Mouse (Mus musculus) kidney, adult 8-10 months (tissue): ENCODE measurements at regions not wholly inside any gene's neighbourhood (a gene's known extent, or its start where the extent isn't known, plus 50 kb on each side); places are given as distances from the start of the nearest gene placed in this dataset.
A peak's percentile ranks its signal among the peaks of the same experiment; 100 is the strongest.

ENCODE experiments used
- DNase-seq, 2 experiments: peaks; one replicate each; pipeline ENCODE4 v3.0.0; 2022

DNA sequence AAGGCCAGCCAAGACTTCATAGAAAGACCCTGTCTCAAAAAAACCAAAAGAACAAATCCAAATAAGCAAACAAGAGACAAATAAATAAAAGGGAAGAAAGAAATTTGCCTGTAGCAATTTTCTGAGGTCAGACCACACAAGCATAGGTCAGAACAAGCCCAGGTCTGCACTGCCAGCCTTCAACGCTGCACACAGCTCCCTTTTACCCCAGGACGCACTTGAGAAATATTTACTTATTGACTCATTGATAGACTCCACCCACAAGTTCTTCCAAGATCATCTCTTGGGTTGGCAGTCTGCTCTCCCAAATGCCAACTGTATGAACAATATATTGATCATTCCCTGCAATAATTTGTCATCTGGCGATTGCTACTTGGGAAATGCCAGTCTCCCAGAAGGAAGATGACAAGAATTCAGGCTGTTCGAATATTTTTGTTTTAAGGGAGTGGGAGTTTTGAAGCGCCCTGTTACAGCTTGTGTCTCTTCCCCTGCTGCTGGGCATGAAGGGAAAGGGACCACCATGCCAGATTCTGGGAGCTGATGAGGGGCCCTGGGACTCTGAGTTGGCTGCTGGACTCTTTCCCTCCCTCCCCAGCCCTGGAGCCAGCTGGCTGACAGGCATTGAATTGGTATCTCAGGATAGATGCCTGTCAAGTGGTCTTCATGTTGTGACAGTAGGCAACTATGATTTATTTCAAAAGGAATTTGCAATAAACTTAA, 102.9 kb upstream of the Tle3 start:
- no peak for DNase-seq

DNA sequence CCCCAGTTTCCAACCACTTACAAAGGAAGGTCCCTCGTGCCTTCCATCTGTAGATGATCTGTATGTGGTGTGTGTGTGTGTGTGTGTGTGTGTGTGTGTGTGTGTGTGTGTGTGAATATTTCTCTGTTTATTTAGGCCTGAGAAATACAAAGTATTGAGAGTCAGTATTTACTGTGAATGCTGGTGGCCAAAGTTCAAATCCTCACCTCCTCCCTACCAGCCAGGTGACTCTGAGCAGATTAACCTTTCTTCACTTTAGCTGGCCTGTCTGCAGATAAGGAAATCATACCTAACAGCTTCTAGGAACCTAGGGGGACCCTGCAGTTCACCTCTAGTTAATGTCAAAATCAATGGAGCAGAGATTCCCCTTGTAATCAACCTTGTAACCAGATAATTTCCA, 100.9 kb upstream of the Tle3 start:
- DNase-seq: no peak

DNA sequence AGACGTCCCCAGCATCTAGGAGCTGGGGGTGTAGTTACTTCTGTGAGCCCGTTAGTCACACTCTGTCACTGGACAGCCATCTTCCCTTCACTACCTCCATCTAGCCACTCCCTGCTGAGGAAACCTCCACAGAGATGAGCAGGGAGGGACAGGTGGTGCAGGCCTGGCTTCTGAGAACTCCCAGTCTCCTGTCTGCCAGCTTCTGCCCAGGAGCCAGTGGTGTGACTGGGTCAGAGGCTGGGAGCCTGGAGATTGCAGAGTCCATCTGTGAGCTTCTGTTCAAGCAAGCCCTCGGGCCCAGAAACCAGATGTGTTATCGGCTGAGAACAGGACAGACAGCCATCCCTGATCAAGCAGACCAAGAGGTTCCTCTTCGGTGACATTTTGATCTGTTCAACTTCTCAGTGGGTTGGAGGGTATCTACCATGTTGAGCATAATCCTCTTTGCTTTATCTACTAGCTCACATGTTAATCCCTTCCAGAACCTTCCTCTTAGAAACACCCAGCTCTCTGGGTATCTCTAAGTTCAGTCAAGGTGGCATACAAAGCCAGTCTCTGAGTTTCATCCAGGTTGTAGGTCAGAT, 100.3 kb upstream of the Tle3 start:
- DNase-seq: no peak

DNA sequence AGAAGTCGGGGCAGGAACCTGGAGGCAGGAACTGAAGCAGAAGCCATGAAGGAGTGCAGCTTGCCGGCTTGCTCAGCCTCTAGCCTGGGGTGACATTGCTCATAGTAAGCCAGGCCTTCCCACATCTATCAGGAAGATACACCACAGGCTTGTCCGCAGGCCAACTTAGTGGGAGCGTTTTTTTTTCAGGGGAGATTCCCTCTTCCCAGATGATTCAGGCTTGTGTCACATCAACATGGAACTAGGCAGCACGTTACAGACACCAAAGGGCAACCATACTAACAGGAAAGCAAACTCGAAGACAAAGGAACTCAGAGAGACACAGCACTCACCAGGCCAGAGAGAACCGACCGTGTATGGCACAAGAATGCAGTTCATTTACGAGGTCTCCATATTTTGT, 98.1 kb upstream of the Tle3 start:
- DNase-seq: no peak

DNA sequence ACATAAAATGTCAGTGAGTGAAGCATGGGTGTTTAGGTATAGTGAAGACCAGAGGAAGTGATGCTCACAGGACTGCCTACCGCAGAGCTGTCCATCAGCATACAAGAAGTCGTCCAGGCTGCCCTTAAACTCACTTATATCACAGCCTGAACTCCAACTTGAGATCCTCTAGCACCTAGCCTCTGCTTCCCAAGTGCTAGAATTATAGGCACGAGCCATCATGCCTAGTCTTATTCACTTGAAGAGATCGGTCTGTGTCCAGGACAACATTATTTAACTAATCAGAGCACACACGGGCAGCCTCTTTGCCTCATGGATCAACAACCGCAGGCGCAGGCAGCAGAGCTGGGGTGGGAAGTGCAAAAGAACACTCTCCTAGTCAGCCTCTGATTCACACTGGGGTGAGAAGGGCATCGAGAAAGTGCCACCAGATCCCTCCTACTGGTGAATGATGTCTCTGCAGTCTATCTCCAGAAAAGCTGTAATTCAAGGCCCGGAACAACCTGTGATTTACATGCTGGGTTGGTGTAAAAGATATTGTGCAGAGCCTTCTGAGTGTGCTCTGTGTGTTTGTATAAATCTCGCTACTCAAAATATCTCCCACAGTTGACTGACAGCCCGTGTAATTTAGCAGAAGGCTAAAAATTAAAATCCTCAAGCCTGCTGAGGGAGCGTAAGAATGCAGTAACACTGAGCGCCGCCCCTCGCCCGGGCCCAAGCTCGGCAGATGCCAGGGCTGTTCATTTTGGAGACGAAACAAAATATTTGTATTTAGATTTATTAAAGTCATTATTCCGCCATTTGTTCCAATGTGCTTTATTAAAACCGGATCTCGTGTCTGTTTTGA, 94.6 kb upstream of the Tle3 start:
- peak; percentile 41 to 50 for DNase-seq

DNA sequence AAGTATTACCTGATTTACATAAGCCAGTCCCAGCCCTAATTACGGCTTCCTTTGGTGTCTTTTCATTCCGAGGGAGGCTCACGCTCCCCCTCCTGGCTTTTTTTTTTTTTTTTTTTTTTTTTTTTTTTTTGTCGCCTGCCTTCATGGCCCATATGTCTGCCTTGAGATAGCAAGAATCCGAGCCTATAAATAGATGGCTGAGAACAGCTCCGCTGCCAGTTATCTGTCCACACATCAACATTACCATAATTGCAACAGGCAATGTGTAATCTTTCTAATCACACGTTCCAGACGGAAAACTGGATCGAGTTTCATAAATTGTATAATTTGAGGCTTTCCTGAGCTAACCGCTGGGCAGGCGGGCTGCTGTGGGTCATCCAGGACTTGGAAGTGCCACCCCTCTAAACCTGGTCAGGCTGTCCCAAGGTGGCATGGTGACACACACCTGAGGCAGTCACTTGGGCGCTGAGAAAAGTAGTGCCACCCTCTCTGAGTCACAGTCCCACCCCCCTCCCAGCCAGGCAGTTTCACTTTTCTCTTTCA, 93.9 kb upstream of the Tle3 start:
- no peak for DNase-seq

DNA sequence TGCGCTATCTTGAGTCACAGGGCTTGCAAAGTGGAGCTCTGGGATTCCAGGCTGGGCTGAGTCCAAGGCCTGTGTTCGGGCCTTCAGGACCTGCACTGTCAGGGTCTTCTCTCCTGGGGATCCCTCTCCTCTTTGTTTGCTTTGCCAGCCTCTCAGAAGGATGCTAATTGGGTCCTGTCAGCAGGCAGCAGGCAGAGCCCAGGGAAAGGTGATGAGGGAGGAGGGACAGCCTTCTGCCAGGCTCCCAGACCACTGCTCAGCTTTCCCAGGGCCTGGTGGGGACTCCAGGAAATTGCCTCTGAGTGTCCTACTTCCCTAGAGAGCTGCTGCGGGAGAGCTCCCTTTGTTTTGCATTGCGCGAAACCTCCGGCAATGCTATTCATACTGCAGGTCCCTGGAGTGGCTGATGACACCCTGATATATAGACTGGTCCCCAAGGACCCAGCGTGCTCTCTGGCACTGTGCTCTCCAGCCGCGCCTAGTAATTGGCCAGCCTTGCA, 93.1 kb upstream of the Tle3 start:
- no peak for DNase-seq

DNA sequence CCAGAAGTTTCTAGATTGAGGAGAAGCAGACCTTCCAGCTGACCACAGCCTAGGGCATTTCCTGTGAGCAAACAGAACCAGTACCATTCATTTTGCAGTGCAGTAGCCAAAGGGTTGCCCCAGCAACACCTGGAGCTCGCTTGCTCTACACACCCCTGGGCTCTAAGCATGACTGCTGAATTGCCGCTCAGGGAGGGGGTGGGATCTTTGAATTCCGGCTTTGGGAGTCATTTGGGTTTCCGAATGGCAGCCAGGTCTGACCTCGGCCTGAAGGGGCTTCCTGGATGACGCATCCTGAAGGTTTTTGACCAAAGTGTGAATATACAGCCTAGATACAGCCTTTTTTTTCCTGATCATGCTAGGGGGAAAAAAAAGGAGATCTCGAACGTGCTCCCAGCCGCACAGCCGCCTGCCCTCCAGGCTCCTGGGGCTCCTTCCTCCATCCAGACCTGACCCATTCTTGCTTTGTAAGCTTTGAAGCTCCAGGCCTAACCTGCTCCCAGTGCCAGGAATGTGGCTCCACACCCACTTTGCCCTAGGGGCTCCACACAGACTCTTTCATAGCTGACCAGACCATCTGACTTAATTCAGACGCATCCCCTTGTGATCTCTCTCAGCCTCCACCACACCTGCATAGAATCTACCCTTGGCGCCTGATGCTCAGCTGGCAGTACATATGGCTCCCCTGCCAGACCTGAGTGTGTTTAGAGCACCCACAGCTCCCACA, 91.1 kb upstream of the Tle3 start:
- no peak for DNase-seq

DNA sequence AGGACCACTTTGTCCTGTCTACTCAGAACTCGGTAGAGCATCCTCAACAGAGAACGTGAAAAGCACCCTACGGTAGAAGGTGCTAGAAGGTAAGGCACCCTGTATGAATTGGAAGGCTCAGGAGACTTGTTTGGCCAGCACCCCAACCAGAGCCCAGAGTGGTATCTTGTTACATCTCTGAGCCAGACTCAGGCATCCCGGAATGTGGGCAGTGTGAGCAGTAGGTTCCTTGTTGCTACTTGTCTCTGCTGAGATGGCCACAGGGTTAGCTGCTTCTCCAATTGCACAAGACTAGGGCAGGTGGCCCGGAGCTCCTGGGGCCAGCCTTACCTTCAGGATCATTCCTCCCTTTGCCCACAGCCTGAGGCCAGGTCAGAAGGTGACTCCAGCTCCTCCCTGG, 88.9 kb upstream of the Tle3 start:
- DNase-seq: no peak

DNA sequence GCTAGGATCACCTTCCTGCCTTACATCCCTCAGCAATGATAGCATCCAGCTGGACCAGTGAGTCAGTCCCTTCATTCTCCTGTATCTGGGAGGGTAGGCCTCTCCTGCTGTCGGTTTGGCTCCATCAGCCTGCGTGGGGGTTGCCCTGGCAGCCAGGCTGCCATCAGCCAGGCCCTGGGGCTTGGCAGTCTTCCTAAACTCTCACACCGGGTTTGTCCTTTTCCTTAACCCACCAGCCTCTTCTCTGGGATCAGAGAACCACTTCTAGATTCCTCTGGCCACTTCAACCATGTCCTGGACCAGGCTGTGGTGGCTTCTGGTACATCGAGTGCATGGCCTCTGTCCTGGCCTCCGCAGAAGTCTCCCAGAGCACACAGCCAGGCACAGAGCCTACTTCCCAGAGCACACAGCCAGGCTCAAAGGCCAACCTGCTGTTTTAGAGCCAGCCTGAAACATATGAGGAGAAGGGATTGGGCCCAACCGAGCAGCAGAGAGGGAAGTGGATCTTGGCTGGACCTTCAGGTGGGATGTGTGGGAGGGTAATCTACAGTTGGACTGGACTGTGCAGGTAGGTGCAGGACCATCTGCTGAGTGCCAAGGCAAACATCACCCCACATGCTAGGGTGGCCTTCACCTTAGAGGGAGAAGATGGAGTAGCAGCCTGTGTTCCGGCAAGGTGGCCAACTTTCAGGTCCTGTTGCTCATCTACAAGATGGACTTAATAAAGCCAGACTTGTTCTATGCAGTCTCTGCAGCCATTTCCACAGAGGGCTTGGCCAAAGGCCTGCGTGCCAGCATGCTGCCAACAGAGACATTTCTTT, 87.8 kb upstream of the Tle3 start:
- DNase-seq: peak; percentile 87 to 88

DNA sequence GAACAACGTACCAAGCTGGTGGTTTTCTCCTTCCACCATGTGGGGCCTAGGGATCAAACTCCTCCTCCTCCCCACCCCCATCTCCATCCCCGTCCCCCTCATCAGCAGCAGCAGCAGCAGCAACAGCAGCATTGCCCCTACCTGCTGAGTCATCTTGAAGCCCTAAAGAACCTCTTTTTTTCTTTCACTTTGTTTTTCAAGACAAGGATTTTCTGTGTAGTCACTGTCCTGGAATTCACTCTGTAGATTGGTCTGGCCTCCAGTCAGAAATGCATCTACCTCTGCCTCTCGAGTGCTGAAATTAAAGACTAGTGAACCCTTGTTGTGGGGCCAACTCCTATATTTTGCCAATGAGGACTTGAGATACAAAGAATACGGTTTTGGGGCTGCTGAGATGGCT, 85.6 kb upstream of the Tle3 start:
- DNase-seq: no peak

DNA sequence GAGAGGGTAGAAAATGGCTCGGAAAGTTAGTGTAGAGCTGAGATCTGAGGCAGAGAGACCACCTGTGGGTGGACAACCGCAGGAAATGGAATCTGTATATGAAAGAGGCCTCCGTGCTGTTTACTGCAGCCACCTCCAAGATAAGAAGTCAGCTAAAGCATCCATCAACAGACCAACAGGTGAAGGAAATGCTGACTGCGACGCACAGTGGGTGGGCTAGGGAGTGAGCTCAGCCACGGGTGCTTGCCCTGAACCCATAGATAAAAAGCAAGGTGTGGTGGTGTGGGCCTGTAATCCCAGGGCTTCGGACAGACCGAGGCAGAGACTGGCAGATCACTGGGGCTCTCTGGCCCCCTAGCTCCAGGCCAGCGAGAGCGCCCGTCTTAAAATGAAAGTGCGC, 83.0 kb upstream of the Tle3 start:
- no peak for DNase-seq

DNA sequence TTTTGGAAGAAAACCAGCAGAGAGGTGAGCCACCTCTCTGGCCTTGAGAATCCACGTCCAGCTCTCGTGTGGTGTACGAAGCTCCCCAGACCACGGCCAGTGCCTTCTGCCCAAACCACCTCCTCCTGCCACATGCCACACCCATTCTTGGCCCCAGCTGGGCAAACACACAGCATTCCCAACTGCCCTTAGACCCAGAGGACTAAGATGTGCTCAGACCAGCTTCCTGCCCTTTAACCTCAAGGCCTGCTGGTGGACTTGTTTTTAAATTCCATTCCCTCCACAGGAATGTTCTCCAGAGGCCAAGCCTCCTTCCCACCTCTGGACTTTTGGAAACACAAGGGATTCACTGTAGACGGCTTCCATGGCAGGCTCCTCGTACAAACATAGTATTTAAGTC, 82.5 kb upstream of the Tle3 start:
- peak; percentile 87 to 93 for DNase-seq

DNA sequence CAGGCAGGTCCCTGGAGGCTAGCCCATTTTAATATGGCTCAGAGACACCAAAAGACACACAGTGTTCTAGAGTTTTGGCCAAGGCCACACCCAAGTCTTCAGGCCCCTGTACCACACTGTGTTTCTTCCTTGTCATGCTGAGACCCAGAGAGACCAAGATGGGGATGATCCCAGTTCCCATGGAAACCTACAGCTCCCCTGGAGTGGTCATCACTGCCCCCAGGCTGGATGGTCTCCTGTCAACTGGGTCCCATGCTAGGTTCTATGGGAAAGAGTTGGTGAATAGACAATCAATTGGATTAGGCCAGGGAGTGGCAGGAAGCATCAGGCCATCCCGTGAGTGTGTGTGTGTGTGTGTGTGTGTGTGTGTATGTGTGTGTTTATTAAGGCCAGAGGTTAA, 80.5 kb upstream of the Tle3 start:
- no peak for DNase-seq

DNA sequence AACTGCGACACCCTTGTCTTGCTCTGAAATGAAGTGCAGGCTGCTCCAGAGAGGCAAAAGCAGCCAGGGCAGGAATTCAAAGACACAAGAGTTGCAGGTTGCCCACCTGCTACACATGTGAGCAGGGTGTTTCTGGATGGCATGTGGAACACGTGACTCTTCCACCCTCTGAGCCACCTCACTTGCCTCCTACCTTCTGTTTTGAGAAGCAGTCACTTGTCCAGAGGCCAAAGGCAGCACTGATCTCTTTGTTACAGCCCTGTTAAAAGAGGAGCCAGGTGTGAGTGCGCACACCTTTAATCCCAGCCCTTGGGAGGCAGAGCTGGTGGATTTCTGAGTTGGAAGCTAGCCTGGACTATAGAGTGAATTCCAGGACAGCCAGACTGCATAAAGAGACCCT, 79.7 kb upstream of the Tle3 start:
- no peak for DNase-seq

DNA sequence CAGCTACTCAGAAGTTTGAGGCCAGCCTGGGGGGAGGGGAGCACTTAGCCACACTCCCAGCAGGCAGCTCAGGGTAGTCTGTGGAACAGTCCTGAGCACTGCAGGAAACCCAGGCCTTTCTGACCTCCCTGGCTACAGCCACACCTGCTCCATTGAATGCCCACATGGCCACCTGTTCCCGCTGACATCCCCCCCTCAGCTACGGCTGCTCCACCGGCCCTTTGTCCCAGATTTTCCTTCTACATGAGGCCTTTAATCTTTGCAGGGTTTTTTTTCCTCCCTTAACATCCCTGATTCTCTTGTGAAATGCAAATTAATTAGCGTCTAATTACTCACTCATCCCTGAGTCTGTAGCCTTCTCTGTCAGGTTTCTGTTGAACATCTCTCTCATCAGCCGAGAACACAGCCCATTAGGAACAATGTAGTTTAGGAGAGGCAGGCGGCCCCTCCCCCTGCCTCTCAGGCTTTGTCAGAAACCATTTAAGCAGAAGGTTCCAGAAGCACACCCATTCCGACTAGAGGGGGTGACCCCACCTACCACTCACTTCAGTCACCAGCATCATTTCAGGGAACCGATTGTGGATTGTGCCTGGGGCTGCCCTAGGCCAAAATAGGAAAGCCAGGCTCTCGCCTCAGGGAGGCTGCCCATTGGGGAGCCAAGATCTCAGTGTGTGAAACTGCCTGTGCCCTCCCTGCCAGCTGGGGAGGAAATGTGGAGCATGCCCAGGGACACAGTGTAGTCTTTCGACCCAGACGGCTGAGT, 78.8 kb upstream of the Tle3 start:
- DNase-seq: no peak

DNA sequence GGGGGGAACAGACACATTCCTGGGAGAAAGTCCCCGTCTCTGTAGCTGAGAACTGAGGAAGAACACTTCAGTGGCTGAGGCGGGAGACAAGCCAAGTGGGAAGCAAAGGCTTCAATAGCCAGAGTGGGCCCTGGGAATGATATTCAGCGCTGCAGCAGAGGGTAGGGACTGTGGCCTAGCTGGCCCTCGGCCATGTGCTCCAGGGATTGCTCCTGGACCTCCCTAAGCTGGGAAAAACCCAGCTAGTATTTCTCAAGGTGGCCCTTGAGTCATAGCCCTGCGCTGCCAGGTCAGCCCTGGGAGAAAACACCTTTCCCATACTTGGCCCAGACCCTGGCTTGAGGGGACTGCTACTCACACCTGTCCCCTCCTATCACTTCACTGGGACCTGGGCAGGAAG, 77.2 kb upstream of the Tle3 start:
- no peak for DNase-seq

DNA sequence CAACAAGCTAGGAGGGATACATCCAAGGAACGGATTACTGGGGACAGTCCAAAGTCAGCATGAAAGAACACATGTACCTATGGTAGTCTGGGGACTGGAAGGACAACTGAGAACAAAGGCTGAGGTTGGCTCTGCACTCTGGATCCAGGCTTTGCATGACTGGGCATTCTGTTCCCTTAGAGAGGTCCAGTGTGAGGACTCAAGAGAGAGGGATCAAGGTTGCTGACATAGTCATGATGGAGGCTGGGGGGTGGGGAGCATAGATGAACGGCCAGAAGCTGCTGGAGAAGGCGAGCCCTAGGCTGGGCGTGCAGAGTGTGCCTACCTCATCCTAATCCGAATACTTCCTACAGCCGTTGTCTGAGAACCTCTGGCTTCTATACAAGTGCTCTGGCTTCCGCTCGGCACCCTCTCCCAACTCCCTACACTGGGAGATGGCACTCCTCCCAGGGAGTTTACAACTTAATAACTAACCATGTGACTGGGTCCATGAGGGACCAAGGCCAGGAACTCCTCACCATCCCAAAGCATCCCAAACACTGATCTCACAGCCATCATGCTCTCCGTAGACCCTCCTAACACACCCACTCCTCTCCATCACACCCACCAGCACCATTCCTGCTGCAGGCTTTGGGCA, 75.7 kb upstream of the Tle3 start:
- peak; percentile 51 to 71 for DNase-seq

DNA sequence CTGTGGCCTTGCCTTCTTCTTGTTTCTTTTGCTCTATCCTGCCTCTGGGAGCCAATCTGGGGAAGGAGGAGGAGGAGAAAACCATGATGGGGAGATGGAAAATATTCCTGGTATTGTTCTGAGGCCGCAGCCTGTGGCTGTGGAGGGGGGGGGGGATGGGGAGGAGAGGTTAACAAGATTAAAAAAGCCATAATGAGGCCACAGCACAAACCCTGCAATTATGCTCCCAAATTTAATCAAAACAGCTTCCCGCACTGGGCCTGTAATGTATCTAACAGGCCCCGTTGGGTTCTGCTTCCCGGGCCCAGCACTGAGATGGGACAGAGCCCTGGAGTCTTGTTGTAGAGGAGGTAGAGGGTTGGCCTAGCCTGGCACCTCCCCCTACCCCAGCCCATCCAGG, 74.8 kb upstream of the Tle3 start:
- no peak for DNase-seq

DNA sequence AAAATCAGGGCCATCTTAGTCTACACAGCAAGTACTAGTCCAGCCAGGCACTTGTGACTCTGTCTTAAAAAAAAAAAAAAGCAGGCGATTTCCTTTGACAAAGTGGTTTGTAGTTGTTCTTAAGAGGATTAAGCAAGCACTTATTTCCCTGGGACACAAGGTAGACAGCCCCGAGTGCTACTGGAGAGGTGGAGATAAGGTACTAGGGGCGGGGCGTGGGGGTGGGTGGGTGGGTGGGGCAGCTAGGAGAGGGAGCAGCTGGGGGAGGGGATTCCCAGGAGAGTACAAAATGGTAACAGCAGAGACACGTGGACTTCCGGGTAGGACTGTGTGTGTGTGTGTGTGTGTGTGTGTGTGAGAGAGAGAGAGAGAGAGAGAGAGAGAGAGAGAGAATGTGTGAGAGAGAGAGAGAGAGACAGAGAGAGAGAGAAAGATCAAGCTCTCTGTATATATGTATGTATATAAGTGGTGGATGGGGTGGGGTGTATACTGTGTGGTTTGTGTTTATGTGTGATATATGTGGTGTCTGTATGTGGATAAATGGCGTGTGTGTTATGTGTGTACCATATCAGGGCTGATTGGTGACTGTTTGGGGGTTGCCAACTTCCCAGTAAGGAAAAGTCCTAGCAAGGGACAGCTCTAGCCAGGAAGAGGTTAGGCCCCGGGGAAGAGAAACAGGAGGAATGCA, 72.1 kb upstream of the Tle3 start:
- DNase-seq: no peak
